Mouse (Mus musculus): ENCODE measurements at regions not wholly inside any gene's neighbourhood (a gene's known extent, or its start where the extent isn't known, plus 50 kb on each side); places are given as distances from the start of the nearest gene placed in this dataset.

DNA sequence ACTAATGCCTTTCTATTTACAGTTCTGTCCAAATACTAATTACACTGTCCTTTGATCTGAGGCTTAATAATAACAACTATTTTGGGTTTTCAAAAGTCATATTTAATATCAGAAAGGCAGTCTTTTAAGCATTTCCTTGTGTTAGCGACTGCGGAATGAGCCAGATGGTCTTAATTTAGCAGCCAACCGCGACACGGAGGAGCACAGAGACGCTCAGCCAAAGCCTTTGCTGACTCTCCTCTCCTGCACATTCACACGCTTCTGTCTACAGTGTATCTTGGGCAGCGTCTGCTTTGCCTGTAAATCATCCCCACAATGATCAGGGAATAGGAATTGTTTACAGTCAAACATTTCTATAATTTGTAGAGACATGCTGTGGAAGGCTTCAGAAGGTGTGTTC, 201.1 kb downstream of the Zfp462 start:
- Histone ChIP-seq H3K36me3 (ENCODE audit: insufficient read depth, low read length) (no peaks in the 10 kb centered on the region), H3K4me1 (replicated peaks; ENCODE audit: low read depth, low read length) (peaks cover 14% of the 10 kb centered on the region), H3K27me3 (ENCODE audit: insufficient read depth, low read length) (no peaks in the 10 kb centered on the region), H3K4me3 (replicated peaks; ENCODE audit: low read length) (no peak overlapping the region), H3K9me3 (ENCODE audit: low read length) (no peaks in the 10 kb centered on the region)
- no peak for TF ChIP-seq CTCF (conservative IDR thresholded peaks at IDR 0.05; ENCODE audit: low read length)
- no peak for TF ChIP-seq POU5F1 (IDR thresholded peaks at IDR 0.05; ENCODE audit: borderline replicate concordance, low read length)
- TF ChIP-seq NANOG (IDR thresholded peaks at IDR 0.05; ENCODE audit: borderline replicate concordance, low read length) = no peak

DNA sequence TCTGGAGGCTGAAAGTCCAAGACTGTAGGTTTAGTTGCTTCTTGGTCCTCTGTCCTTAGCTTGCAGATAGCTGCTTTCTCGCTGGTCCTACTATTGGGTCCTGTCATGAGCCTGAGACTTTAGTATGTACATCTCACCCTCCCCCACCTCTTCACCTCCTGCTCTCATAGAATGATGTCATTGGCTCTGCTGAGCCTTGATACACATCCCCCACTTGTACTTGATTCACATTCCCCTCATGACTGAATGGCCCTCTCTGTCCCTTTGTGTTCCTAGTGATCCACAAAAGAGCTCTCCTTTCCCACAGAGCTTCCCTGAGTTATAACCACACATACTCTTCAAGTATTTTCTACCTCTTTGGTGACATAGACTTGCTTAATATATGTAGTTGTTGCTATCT, 201.5 kb upstream of the Rad23b start:
- Histone ChIP-seq H3K4me3 (replicated peaks; ENCODE audit: low read length) (no peak overlapping the region), H3K9me3 (ENCODE audit: low read length) (no peaks in the 10 kb centered on the region), H3K36me3 (ENCODE audit: insufficient read depth, low read length) (no peaks in the 10 kb centered on the region), H3K4me1 (replicated peaks; ENCODE audit: low read depth, low read length) (no peaks in the 10 kb centered on the region), H3K27me3 (ENCODE audit: insufficient read depth, low read length) (no peaks in the 10 kb centered on the region)
- TF ChIP-seq POU5F1 (IDR thresholded peaks at IDR 0.05; ENCODE audit: borderline replicate concordance, low read length) (no peak), NANOG (IDR thresholded peaks at IDR 0.05; ENCODE audit: borderline replicate concordance, low read length) (no peak), CTCF (conservative IDR thresholded peaks at IDR 0.05; ENCODE audit: low read length) (no peak)

DNA sequence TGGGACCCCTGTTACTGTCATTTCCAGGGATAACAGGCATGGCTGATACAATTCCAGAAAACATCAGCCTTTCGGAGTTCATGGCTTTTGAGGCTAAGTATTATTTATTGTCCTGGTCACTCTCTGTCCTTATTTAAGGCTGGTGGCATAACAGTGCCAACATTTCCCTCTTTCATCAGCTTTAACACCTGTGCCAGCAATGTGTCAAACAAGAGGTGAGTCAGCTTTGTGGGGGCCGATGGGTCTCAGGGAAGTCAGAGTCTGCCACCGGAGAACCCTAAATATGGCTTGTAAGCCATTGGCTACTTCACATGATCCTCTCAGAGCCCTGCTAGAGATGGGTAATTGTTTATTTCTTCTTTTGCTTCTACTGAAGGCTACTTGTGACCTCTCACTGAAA, 195.3 kb upstream of the Rad23b start:
- Histone ChIP-seq H3K36me3 (ENCODE audit: insufficient read depth, low read length) (no peaks in the 10 kb centered on the region), H3K4me1 (replicated peaks; ENCODE audit: low read depth, low read length) (no peaks in the 10 kb centered on the region), H3K27me3 (ENCODE audit: insufficient read depth, low read length) (no peaks in the 10 kb centered on the region), H3K9me3 (ENCODE audit: low read length) (no peaks in the 10 kb centered on the region), H3K4me3 (replicated peaks; ENCODE audit: low read length) (no peak overlapping the region)
- TF ChIP-seq POU5F1 (IDR thresholded peaks at IDR 0.05; ENCODE audit: borderline replicate concordance, low read length) (no peak), CTCF (conservative IDR thresholded peaks at IDR 0.05; ENCODE audit: low read length) (no peak), NANOG (IDR thresholded peaks at IDR 0.05; ENCODE audit: borderline replicate concordance, low read length) (no peak)

DNA sequence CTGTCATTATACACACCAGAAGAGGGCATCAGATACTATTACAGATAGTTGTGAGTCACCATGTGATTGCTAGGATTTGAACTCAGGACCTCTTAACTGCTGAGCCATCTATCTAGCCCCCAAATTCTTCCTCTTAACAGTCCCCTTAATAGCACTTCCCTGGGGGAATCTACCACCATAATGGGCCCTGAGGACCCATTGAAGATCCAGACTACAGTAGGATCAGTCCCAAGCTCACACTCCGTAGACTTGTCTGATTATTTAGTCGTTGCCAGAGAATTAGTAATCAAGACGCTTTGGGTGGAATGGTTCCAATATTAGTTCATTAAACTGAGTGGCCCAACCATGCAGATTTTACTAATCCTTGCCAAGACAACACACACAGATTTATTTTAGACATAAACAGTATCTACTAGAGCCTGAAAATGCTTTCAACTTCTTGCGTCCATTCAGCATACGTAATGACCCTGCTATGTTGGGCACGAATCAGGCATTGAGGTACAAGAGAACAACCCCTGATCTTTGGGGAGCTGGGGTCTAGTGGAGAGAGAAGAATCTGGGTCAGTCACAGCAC, 191.6 kb upstream of the Rad23b start:
- Histone ChIP-seq H3K4me3 (replicated peaks; ENCODE audit: low read length) (no peak overlapping the region), H3K4me1 (replicated peaks; ENCODE audit: low read depth, low read length) (no peaks in the 10 kb centered on the region), H3K36me3 (ENCODE audit: insufficient read depth, low read length) (no peaks in the 10 kb centered on the region), H3K9me3 (ENCODE audit: low read length) (no peaks in the 10 kb centered on the region), H3K27me3 (ENCODE audit: insufficient read depth, low read length) (no peaks in the 10 kb centered on the region)
- TF ChIP-seq POU5F1 (IDR thresholded peaks at IDR 0.05; ENCODE audit: borderline replicate concordance, low read length) (no peak), NANOG (IDR thresholded peaks at IDR 0.05; ENCODE audit: borderline replicate concordance, low read length) (no peak), CTCF (conservative IDR thresholded peaks at IDR 0.05; ENCODE audit: low read length) (no peak)

DNA sequence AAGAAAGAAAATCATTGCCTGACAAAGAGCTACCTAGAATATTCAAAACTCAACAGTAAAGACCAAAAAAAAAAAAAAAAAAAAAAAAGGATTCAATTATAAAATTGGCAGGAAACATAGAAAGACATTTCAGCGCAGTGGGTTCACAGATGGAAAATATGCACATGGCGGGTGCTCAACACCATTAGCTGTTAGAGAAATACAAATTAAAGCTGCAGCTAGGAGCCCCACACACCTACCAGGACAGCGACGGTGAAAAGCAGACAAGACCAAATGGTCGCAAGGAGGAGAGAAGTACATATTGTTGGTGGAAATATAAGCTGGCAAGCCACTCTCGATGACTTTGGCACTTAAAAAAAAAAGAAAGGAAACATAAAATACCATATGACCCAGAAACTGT, 183.6 kb upstream of the Rad23b start:
- H3K4me3 ChIP-seq (replicated peaks; ENCODE audit: low read length) = no peak overlapping the region
- no peaks in the 10 kb centered on the region for H3K36me3 ChIP-seq (ENCODE audit: insufficient read depth, low read length)
- TF ChIP-seq POU5F1 (IDR thresholded peaks at IDR 0.05; ENCODE audit: borderline replicate concordance, low read length) (no peak), CTCF (conservative IDR thresholded peaks at IDR 0.05; ENCODE audit: low read length) (no peak), NANOG (IDR thresholded peaks at IDR 0.05; ENCODE audit: borderline replicate concordance, low read length) (no peak)
- no peaks in the 10 kb centered on the region for H3K27me3 ChIP-seq (ENCODE audit: insufficient read depth, low read length)
- no peaks in the 10 kb centered on the region for H3K9me3 ChIP-seq (ENCODE audit: low read length)
- H3K4me1 ChIP-seq (replicated peaks; ENCODE audit: low read depth, low read length) = no peaks in the 10 kb centered on the region

DNA sequence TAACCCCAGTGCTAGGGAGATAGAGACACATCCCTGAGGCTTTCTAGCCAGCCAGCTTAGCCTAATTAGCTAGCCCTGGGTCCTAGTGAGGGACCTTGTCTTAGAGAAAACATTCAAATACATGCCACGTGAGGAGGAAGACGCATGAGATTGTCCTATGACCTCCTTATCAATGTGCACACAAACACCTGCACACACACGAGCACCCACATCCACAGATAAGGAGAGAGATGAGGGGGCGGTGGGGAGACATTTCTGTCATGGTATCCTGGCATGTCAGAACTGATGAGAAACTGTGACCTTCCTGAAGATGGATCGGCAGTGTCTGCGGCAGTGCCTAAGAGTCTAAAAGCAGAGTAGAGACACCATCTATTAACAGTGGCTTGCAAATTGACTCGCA, 180.8 kb upstream of the Rad23b start:
- H3K4me3 ChIP-seq (replicated peaks; ENCODE audit: low read length) = no peak overlapping the region
- H3K27me3 ChIP-seq (ENCODE audit: insufficient read depth, low read length) = no peaks in the 10 kb centered on the region
- H3K36me3 ChIP-seq (ENCODE audit: insufficient read depth, low read length) = no peaks in the 10 kb centered on the region
- TF ChIP-seq POU5F1 (IDR thresholded peaks at IDR 0.05; ENCODE audit: borderline replicate concordance, low read length) (no peak), CTCF (conservative IDR thresholded peaks at IDR 0.05; ENCODE audit: low read length) (no peak), NANOG (IDR thresholded peaks at IDR 0.05; ENCODE audit: borderline replicate concordance, low read length) (no peak)
- no peaks in the 10 kb centered on the region for H3K9me3 ChIP-seq (ENCODE audit: low read length)
- H3K4me1 ChIP-seq (replicated peaks; ENCODE audit: low read depth, low read length) = no peaks in the 10 kb centered on the region

DNA sequence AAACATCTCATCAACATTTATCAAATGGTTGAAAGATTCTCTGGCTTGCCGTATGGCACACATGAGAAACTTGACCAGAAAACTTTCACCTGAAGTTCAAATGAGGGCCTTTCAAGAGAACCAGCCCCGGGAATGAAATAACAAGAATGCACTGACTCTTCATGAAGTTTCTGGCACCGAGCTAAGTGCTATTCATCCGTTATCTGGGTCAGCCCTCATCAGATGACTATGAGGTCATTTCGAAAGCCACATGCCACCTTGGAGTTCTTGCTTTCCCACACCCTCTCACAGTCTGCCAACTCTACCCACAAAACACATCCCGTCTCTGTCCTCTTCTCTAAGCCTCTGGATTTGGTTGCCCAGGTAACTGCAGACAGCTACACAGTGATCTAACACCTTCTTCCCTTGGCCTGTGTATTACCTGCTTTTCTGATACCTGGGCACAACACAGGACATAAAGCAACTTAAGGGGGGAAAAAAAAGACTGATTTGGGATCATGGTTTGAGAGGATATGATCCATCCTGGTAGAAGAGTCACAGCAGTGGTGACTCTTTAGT, 177.4 kb upstream of the Rad23b start:
- no peaks in the 10 kb centered on the region for H3K36me3 ChIP-seq (ENCODE audit: insufficient read depth, low read length)
- no peak for TF ChIP-seq NANOG (IDR thresholded peaks at IDR 0.05; ENCODE audit: borderline replicate concordance, low read length)
- no peak for TF ChIP-seq POU5F1 (IDR thresholded peaks at IDR 0.05; ENCODE audit: borderline replicate concordance, low read length)
- no peak for TF ChIP-seq CTCF (conservative IDR thresholded peaks at IDR 0.05; ENCODE audit: low read length)
- no peak overlapping the region for H3K4me3 ChIP-seq (replicated peaks; ENCODE audit: low read length)
- no peaks in the 10 kb centered on the region for H3K9me3 ChIP-seq (ENCODE audit: low read length)
- no peaks in the 10 kb centered on the region for H3K27me3 ChIP-seq (ENCODE audit: insufficient read depth, low read length)
- H3K4me1 ChIP-seq (replicated peaks; ENCODE audit: low read depth, low read length) = no peaks in the 10 kb centered on the region

DNA sequence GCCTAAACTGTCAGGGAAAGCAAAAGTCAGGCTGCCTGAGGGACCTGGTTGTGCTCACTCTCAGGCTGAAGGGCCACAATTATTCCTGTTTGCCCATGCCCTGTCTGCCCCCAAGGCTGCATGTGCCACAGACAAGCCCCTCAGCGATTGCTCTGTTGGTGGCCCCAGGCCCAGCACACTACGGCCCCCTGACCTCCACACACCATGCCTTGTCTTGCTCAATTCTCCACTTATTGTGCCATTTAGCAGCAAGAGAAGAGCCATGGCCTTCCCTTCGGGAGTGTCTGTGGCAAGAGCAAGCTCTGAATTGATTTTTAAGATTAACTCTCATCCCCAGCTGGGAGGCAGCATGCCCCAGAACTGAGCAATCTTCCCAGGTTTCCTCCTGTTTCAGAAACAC, 173.8 kb upstream of the Rad23b start:
- Histone ChIP-seq H3K36me3 (ENCODE audit: insufficient read depth, low read length) (no peaks in the 10 kb centered on the region), H3K27me3 (ENCODE audit: insufficient read depth, low read length) (no peaks in the 10 kb centered on the region), H3K9me3 (ENCODE audit: low read length) (no peaks in the 10 kb centered on the region), H3K4me3 (replicated peaks; ENCODE audit: low read length) (no peak overlapping the region), H3K4me1 (replicated peaks; ENCODE audit: low read depth, low read length) (no peaks in the 10 kb centered on the region)
- TF ChIP-seq POU5F1 (IDR thresholded peaks at IDR 0.05; ENCODE audit: borderline replicate concordance, low read length) = no peak
- TF ChIP-seq CTCF (conservative IDR thresholded peaks at IDR 0.05; ENCODE audit: low read length) = no peak
- TF ChIP-seq NANOG (IDR thresholded peaks at IDR 0.05; ENCODE audit: borderline replicate concordance, low read length) = no peak

DNA sequence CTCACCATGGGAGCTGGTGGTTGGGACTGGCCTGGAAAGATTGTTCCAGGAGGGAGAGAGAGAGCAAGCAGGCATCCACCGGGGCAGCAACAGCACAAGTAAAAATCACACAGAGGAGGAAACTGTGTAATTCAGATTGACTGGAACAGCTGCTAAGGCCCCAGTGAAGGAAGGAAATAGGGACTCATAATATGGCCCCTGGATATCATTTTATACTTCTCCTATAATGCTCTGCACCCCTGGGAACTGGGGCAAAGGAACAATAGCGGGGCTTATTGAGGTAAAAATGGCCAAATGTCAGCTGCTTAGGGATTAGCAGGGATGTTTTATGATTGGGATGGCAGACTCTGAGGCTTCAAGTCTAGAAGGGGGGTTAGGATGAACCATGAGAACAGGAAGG, 170.4 kb upstream of the Rad23b start:
- H3K27me3 ChIP-seq (ENCODE audit: insufficient read depth, low read length) = no peaks in the 10 kb centered on the region
- no peaks in the 10 kb centered on the region for H3K4me1 ChIP-seq (replicated peaks; ENCODE audit: low read depth, low read length)
- no peak overlapping the region for H3K4me3 ChIP-seq (replicated peaks; ENCODE audit: low read length)
- TF ChIP-seq NANOG (IDR thresholded peaks at IDR 0.05; ENCODE audit: borderline replicate concordance, low read length) (no peak), CTCF (conservative IDR thresholded peaks at IDR 0.05; ENCODE audit: low read length) (no peak), POU5F1 (IDR thresholded peaks at IDR 0.05; ENCODE audit: borderline replicate concordance, low read length) (no peak)
- no peaks in the 10 kb centered on the region for H3K9me3 ChIP-seq (ENCODE audit: low read length)
- H3K36me3 ChIP-seq (ENCODE audit: insufficient read depth, low read length) = no peaks in the 10 kb centered on the region
